16 mouse cellular contexts compared by ENCODE assay signal in the genomic region with DNA sequence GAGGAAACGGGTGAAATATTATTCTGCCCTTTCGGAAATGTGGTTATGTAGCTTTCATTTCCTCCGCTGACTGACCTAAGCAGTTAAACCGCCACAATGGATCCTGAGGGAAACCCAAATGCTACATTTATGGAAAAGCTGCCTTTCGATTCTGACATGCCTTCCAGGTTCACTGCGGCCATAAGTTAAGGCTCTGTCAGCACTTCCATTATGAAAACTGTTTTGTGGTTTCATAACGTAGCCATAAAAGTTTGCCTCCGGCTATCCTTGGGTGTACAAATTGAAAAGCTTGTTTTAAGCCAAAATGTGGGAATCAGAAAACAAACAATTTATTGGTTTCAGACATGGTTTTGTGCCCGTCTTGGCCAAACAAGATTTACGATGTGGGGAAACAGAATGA.
"Had no signal": no experiment of that assay in that cellular context is flagged by ENCODE, and none has a peak within 500 bp of the region (broad histone marks: within the 10 kb centered on the region; RNA-seq: fewer than 3 reads in every experiment).

No protein-coding gene starts in this region.

- H3K4me1 ChIP-seq: liver, embryonic 15.5 days; midbrain, embryonic 12.5 days; neural tube, embryonic 13.5 days had no signal

- H3K9me3 ChIP-seq: liver, embryonic 15.5 days; midbrain, embryonic 12.5 days; neural tube, embryonic 13.5 days had no signal

- H3K27ac ChIP-seq: liver, embryonic 15.5 days; macrophage; midbrain, embryonic 12.5 days; neural tube, embryonic 13.5 days had no signal

- ATAC-seq: midbrain, embryonic 16.5 days had no signal

- H3K9ac ChIP-seq: liver, embryonic 15.5 days; midbrain, embryonic 12.5 days; neural tube, embryonic 13.5 days had no signal

- H3K36me3 ChIP-seq: liver, embryonic 15.5 days; midbrain, embryonic 12.5 days; neural tube, embryonic 13.5 days had no signal

- H3K4me3 ChIP-seq: liver, embryonic 15.5 days; midbrain, embryonic 12.5 days; neural tube, embryonic 13.5 days had no signal

- H3K27me3 ChIP-seq: liver, embryonic 15.5 days; midbrain, embryonic 12.5 days; neural tube, embryonic 13.5 days had no signal

- H3K4me2 ChIP-seq: liver, embryonic 11.5 days; liver, embryonic 15.5 days; midbrain, embryonic 12.5 days; neural tube, embryonic 13.5 days had no signal

- DNase-seq: kidney, adult 11 months; kidney, adult 9 months; kidney, postnatal 10 days; left cerebral cortex, postnatal 4 days; lung, adult 2 months; lung, postnatal 10 days; retina, postnatal 1 day; right cerebral cortex, postnatal 4 days; spleen, adult 18-20 months; thymus, postnatal 4 days had no signal
